Mouse (Mus musculus) liver, postnatal 0 days (tissue): ENCODE measurements around the gene Wdfy2. TPM values are rescaled to one million over a fixed set of nuclear protein-coding genes. Genes with fewer than 3 reads are reported as not detected.
A peak's percentile ranks its signal among the peaks of the same experiment; 100 is the strongest.

Experiments used
- ATAC-seq: fragments of 200-750 bp; cut with Nextera tagmentation; 2 replicates; pipeline ENCODE4 v1.8.0; 2017; ENCODE audit warnings: mild to moderate bottlenecking, moderate library complexity
- DNase-seq: peaks from one replicate; pipeline ENCODE4 v3.0.0-alpha.2; 2016
- H3K27ac ChIP-seq: fragments of 300-500 bp; sonication (generic); 2 replicates; pipeline ENCODE4 v1.5.1; 2014; ENCODE audit warnings: antibody characterized with exemption, moderate library complexity, mild to moderate bottlenecking, low read depth
- H3K27me3 ChIP-seq: fragments of 300-500 bp; sonication (generic); 2 replicates; pipeline ENCODE4 v1.6.1; 2014; ENCODE audit warnings: low read length, control low read depth, mixed read lengths; ENCODE audit not compliant: insufficient read depth
- H3K36me3 ChIP-seq: fragments of 300-500 bp; sonication (generic); replicated peaks from 2 replicates; pipeline ENCODE4 v1.6.1; 2014; ENCODE audit warnings: mild to moderate bottlenecking, control low read depth, low read length, moderate library complexity, mixed read lengths; ENCODE audit not compliant: insufficient read depth
- H3K4me1 ChIP-seq: fragments of 300-500 bp; sonication (generic); 2 replicates; pipeline ENCODE4 v1.6.1; 2014; ENCODE audit warnings: antibody characterized with exemption, mild to moderate bottlenecking, control low read depth; ENCODE audit not compliant: insufficient read depth
- H3K4me2 ChIP-seq: fragments of 300-500 bp; sonication (generic); 2 replicates; pipeline ENCODE4 v1.6.1; 2014; ENCODE audit warnings: low read depth, mild to moderate bottlenecking, low read length, moderate library complexity, mixed read lengths
- H3K4me3 ChIP-seq: fragments of 300-500 bp; sonication (generic); 2 replicates; pipeline ENCODE4 v1.5.1; 2014; ENCODE audit warnings: low read depth, low read length
- H3K9ac ChIP-seq: fragments of 300-500 bp; sonication (generic); replicated peaks from 2 replicates; pipeline ENCODE4 v1.6.1; 2014; ENCODE audit warnings: mild to moderate bottlenecking, moderate library complexity
- H3K9me3 ChIP-seq: fragments of 300-500 bp; sonication (generic); 2 replicates; pipeline ENCODE4 v1.6.1; 2016; ENCODE audit warnings: mild to moderate bottlenecking, control low read depth, low read length, mixed read lengths
- CTCF ChIP-seq: sonication (generic); IDR thresholded peaks from 2 replicates; pipeline ENCODE4 v1.5.1; 2016; ENCODE audit warnings: antibody characterized with exemption, low read depth
- EP300 ChIP-seq: IDR thresholded peaks from 2 replicates; pipeline ENCODE4 v1.6.1; 2016; ENCODE audit warnings: antibody characterized with exemption, low read depth, mild to moderate bottlenecking
- WGBS: fragments of 180-500 bp; shearing (Covaris S2); extraction: QIAGEN DNeasy Blood & Tissue Kit; methylation state at CpG from one replicate; pipeline ENCODE4 v1.1.7; 2014; ENCODE audit not compliant: insufficient replicate concordance; 5-methylcytosine and 5-hydroxymethylcytosine counted together
- polyA plus RNA-seq: library from polyadenylated mRNA; unstranded; fragments of >200 nt; fragmentation: Nextera tagmentation; extraction: Ambion mirVana; gene quantifications from 2 replicates; pipeline ENCODE4 v1.2.1, GENCODE M21; 2015

Gene Wdfy2
- polyA plus RNA-seq, 1 experiment from 2014 or later, result 2.0 TPM

DNA sequence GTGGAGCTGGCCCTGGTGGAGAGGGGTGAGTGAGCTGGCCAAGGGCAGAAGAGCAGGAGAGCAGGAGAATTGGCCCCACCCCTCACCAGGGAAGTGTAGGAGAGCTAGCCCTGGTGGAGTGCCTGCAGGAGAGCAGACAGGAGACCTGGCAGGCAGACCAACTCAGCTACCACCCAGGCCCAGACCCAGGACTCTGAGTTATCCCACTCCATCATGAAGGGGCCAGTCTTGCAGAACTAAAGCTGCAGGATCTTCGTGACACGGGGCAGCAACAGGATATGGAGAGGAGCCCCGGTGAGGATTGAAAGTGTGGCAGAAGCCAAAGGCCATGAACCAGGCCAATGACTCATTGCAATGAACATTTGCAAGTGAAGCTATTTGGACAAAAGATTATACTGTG, 30.6 kb upstream of the Wdfy2 start:
- Histone ChIP-seq H3K4me1 (no peaks in the 10 kb centered on the region), H3K4me2 (no peak overlapping the region), H3K27me3 (no peaks in the 10 kb centered on the region), H3K4me3 (no peak overlapping the region), H3K27ac (no peak overlapping the region), H3K9me3 (no peaks in the 10 kb centered on the region), H3K9ac (no peak overlapping the region), H3K36me3 (no peaks in the 10 kb centered on the region)
- DNase-seq (no peak), ATAC-seq (no peak)
- TF ChIP-seq CTCF (no peak), EP300 (no peak)
- WGBS, result 55% methylated on average over 3 of the region's 3 CpGs

DNA sequence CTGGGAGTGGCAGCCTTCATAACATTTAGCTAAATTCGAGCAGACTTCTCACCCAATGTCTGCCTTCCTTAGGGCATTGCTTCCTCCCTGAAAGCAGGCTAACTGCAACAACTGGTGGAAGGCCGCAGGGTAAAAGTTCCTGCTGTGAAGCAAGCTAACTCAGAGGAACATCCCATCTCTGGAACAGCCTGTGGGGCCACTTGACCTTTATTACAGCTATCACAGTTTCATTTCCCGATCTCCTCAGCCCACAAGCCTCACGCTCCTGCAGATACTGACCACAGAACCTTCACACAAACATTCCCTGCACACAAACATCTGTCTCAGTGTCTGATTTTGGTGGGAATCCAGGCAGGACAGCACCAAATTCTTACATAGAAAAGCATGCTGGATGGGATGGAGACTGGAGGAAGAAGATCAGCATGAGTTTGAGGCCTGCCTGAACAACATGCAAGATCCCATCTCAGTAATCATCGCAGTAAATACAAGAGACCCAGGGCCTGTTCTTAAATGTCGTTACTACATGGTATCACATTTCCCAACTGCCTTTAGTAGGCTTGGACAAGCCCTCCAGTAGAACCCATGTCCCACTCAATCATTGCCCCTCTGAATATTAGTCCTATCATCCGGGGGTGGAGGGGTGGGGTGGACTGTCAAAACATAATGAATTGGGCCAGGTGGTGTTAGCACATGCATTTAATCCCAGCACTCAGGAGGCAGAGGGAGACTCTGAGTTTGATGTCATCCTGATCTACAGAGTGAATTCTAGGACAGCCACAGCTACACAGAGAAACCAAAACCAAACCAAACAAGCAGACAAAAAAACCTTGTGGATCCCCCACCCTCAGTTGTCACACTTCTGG, 28.6 kb upstream of the Wdfy2 start:
- Histone ChIP-seq H3K36me3 (no peaks in the 10 kb centered on the region), H3K4me2 (no peak overlapping the region), H3K4me1 (no peaks in the 10 kb centered on the region), H3K4me3 (no peak overlapping the region), H3K27me3 (no peaks in the 10 kb centered on the region), H3K27ac (0 out of 2 replicates have a peak overlapping the region, but pooled peaks have one; percentile 18), H3K9ac (no peak overlapping the region), H3K9me3 (no peaks in the 10 kb centered on the region)
- peak; percentile 16 for DNase-seq
- peak; percentile 35 for ATAC-seq
- WGBS, result 48% methylated on average over 7 of the region's 7 CpGs
- TF ChIP-seq CTCF (no peak), EP300 (no peak)

DNA sequence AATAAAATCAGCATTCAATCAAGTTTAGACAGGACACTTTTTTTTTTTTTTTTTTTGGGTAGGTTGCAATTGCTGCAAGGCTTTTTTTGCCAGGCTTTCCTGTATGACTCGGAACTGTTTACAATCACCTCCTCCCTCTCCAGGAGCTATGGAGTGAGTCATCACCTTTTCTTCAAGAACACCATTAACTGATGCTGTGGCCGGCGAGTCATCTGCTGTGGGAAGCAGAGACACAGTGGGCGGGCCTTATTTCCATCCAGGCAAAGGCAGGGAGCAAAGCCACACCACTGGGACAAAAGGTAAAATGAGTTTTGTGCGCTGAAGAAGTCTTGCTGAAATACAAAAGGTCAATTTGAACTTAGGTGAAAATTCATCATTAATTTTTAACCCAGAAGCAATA, 24.7 kb upstream of the Wdfy2 start:
- no peak for ATAC-seq

DNA sequence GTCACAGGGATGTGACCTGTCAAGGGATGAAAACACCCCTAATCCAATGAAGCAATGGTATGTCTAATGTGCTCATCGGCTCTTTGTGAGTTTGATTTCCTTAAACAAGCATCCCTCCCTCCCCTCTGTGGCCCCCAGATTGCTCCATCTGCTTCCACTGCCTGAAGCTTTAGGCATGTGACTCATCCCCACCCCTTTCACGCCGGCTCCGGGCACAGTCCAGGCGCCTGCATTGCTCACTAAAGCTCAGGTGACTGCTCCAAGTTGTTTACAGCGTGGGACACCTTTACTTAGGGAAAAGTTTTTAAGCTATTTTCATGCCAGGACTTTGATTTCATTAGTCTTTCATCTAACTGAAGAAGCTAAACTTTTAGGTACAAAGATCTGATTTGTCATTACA, 22.9 kb upstream of the Wdfy2 start:
- H3K9ac ChIP-seq, result no peak overlapping the region
- H3K36me3 ChIP-seq, result no peaks in the 10 kb centered on the region
- TF ChIP-seq CTCF (no peak), EP300 (peak; percentile 40; the same call in 1 of the 2 replicates)
- H3K27me3 ChIP-seq, result no peaks in the 10 kb centered on the region
- DNase-seq (peak; percentile 52), ATAC-seq (peak; percentile 99)
- H3K4me3 ChIP-seq, result no peak overlapping the region
- WGBS, result 66% methylated on average over 6 of the region's 6 CpGs
- no peaks in the 10 kb centered on the region for H3K9me3 ChIP-seq
- H3K4me1 ChIP-seq, result no peaks in the 10 kb centered on the region
- H3K4me2 ChIP-seq, result no peak overlapping the region
- H3K27ac ChIP-seq, result no peak overlapping the region

More for the DNA sequence above, 24.7 kb upstream of the Wdfy2 start:
- Histone ChIP-seq H3K9me3 (no peaks in the 10 kb centered on the region), H3K4me1 (no peaks in the 10 kb centered on the region), H3K9ac (no peak overlapping the region), H3K4me3 (no peak overlapping the region), H3K27ac (no peak overlapping the region), H3K4me2 (no peak overlapping the region), H3K36me3 (no peaks in the 10 kb centered on the region), H3K27me3 (no peaks in the 10 kb centered on the region)
- no peak for TF ChIP-seq CTCF
- no peak for TF ChIP-seq EP300
- 43% methylated on average over 5 of the region's 5 CpGs for WGBS
- no peak for DNase-seq

DNA sequence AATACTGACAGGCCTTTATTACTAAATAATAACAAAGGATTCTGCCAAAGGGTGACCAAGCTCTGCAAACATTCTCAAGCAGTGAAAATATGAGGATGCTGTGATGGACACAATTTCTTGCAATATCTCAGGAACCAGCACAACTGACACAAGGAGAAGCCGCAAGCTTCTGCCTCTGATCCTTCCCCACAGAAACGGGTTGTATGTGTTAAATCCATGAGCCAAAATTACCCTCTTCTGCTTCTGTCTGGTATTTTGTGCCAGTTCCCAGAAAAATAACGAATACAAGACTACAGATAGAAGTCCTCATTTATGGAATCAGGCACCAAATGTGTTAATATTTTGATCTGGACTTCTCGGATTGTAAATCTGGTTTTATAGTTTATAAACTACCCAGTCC, 20.7 kb upstream of the Wdfy2 start:
- no peaks in the 10 kb centered on the region for H3K27me3 ChIP-seq
- ATAC-seq (no peak), DNase-seq (no peak)
- H3K36me3 ChIP-seq, result no peaks in the 10 kb centered on the region
- no peak overlapping the region for H3K27ac ChIP-seq
- no peaks in the 10 kb centered on the region for H3K4me1 ChIP-seq
- no peak overlapping the region for H3K4me2 ChIP-seq
- TF ChIP-seq EP300 (no peak), CTCF (no peak)
- no peak overlapping the region for H3K9ac ChIP-seq
- no peak overlapping the region for H3K4me3 ChIP-seq
- 70% methylated on average over 4 of the region's 4 CpGs for WGBS
- no peaks in the 10 kb centered on the region for H3K9me3 ChIP-seq

DNA sequence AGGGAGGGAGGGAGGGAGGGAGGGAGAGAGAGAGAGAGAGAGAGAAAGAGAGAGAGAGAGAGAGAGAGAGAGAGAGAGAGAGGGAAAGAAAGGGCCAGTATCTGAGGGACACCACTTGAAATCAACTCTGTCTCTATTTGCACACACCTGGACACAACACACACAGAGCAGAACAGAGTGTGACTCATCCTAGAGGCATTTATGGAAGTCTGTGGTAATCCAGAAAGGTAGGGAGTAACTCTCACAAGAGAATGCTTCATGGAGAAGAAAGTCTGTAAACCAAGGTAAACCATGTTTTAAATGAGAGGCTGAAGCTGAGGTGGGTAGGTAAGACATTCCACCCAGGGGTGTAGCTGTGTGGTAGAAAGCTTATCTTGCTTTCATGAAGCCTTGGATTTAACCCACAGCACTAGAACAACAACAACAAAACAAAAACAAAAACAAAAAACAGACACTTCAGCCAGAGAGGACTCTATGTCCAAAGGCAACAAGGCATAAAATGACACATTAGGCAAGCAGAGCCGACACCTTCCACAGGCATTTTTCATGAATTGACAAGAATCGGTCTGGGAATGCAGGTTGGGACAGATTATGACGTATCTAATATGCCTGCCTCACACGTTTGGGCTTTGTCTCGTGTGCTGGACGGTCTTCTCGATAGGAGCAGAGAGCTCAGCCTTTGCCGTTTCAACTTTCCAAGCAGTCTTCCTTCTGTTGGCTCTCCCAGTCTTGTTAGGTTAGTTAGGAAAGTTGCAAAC, 11.7 kb upstream of the Wdfy2 start:
- DNase-seq, result no peak
- Histone ChIP-seq H3K9me3 (no peaks in the 10 kb centered on the region), H3K9ac (no peak overlapping the region), H3K27ac (no peak overlapping the region), H3K27me3 (no peaks in the 10 kb centered on the region), H3K4me2 (no peak overlapping the region), H3K4me1 (no peaks in the 10 kb centered on the region), H3K4me3 (no peak overlapping the region), H3K36me3 (no peaks in the 10 kb centered on the region)
- ATAC-seq, result peak; percentile 78
- 87% methylated on average over 8 of the region's 8 CpGs for WGBS
- TF ChIP-seq CTCF, result no peak
- TF ChIP-seq EP300, result no peak
